11 mouse cellular contexts compared by ENCODE assay signal in the genomic region with DNA sequence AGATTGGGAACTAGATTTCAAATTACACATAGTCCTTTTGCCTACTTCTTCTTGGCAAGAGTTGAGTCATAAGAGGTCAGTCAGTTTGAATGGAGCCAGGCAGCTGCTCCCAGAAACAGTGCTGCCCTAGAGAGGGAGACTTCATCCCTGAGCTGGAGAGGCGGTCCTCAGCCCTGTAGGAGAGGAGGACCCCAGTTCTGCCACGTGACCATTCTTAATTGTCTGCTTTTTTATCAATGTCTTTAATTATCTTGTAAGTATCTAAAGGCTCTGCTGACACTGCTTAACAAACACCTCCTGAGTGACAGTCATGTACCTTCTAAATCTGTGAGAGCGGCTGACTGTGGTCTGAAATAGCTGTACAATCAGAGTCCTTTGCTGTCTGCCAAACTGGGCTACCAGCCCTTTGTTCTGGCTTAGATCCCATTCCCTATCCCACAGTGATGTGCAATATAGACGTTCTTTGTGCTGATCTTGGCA. TPM values are rescaled to one million over a fixed set of nuclear protein-coding genes. Genes with fewer than 3 reads are reported as not detected.
DNase-seq lines count a peak whose midpoint lies in the region; ATAC-seq and TF ChIP-seq lines count a peak whose summit lies in the region.
"Had no signal": no experiment of that assay in that cellular context is flagged by ENCODE, and none has a peak within 500 bp of the region (broad histone marks: within the 10 kb centered on the region; RNA-seq: fewer than 3 reads in every experiment).

No protein-coding gene starts in this region.

- H3K36me3 ChIP-seq in hindbrain, postnatal 0 days (ENCODE audit: insufficient read depth, low read length) = no peaks in the 10 kb centered on the region
- peaks cover 18% of the 10 kb centered on the region for H3K36me3 ChIP-seq in liver, embryonic 12.5 days
- no peaks in the 10 kb centered on the region for H3K36me3 ChIP-seq in neural tube, embryonic 15.5 days

- no peaks in the 10 kb centered on the region for H3K9me3 ChIP-seq in hindbrain, postnatal 0 days (ENCODE audit: low read length)
- H3K9me3 ChIP-seq in liver, embryonic 12.5 days (replicated peaks) = no peaks in the 10 kb centered on the region
- no peaks in the 10 kb centered on the region for H3K9me3 ChIP-seq in neural tube, embryonic 15.5 days (replicated peaks)
- H3K9me3 ChIP-seq: neural tube, embryonic 12.5 days had no signal

- H3K27me3 ChIP-seq in hindbrain, postnatal 0 days (ENCODE audit: insufficient read depth, low read length) = no peaks in the 10 kb centered on the region
- H3K27me3 ChIP-seq in liver, embryonic 12.5 days (replicated peaks) = no peaks in the 10 kb centered on the region
- H3K27me3 ChIP-seq in neural tube, embryonic 15.5 days (replicated peaks) = no peaks in the 10 kb centered on the region
- H3K27me3 ChIP-seq: CH12.LX; neural tube, embryonic 12.5 days had no signal

- 35% methylated on average over 4 of the region's 4 CpGs for WGBS in hindbrain, postnatal 0 days
- WGBS in liver, embryonic 12.5 days (ENCODE audit: insufficient replicate concordance) = 66% methylated on average over 4 of the region's 4 CpGs
- WGBS in neural tube, embryonic 15.5 days = 65% methylated on average over 4 of the region's 4 CpGs

- peak overlapping the region; percentile 17; the same call in 1 of the 2 replicates for H3K27ac ChIP-seq in hindbrain, postnatal 0 days
- H3K27ac ChIP-seq in liver, embryonic 12.5 days = no peak overlapping the region
- no peak overlapping the region for H3K27ac ChIP-seq in neural tube, embryonic 15.5 days (replicated peaks)
- H3K27ac ChIP-seq: neural tube, embryonic 12.5 days had no signal

- ATAC-seq in hindbrain, postnatal 0 days = peak; percentile 86
- no peak for ATAC-seq in liver, embryonic 12.5 days
- ATAC-seq in neural tube, embryonic 15.5 days (ENCODE audit: low FRiP score) = no peak

- DNase-seq in frontal cortex, postnatal 36 days (ENCODE audit: low spot score in 2 of 2) = peak; percentile 26 to 37
- no peak for DNase-seq in frontal cortex, postnatal 25 days (ENCODE audit: low spot score in 2 of 2)
- DNase-seq in right cerebral cortex, postnatal 10 days (ENCODE audit: low spot score in 2 of 2) = peak; percentile 55 to 71
- DNase-seq in right cerebral cortex, postnatal 14 days = no peak
- DNase-seq in hindbrain, postnatal 0 days (ENCODE audit: low spot score) = peak; percentile 57
- no peak for DNase-seq in ovary, postnatal 36 days (ENCODE audit: low spot score)
- DNase-seq: cerebellum, adult 9-10 months had no signal

- no peak overlapping the region for H3K4me3 ChIP-seq in hindbrain, postnatal 0 days (ENCODE audit: low read length)
- no peak overlapping the region for H3K4me3 ChIP-seq in liver, embryonic 12.5 days
- no peak overlapping the region for H3K4me3 ChIP-seq in neural tube, embryonic 15.5 days (replicated peaks)
- H3K4me3 ChIP-seq: neural tube, embryonic 12.5 days had no signal

- H3K4me2 ChIP-seq in hindbrain, postnatal 0 days (ENCODE audit: low read depth, low read length) = no peak overlapping the region
- no peak overlapping the region for H3K4me2 ChIP-seq in liver, embryonic 12.5 days
- H3K4me2 ChIP-seq in neural tube, embryonic 15.5 days = no peak overlapping the region
- H3K4me2 ChIP-seq: neural tube, embryonic 12.5 days had no signal

- H3K4me1 ChIP-seq in hindbrain, postnatal 0 days (ENCODE audit: insufficient read depth, low read length) = no peaks in the 10 kb centered on the region
- peaks cover 25% of the 10 kb centered on the region for H3K4me1 ChIP-seq in liver, embryonic 12.5 days
- H3K4me1 ChIP-seq in neural tube, embryonic 15.5 days = no peaks in the 10 kb centered on the region
- H3K4me1 ChIP-seq: neural tube, embryonic 12.5 days had no signal

- H3K9ac ChIP-seq in hindbrain, postnatal 0 days (replicated peaks; ENCODE audit: low read length) = no peak overlapping the region
- no peak overlapping the region for H3K9ac ChIP-seq in liver, embryonic 12.5 days
- H3K9ac ChIP-seq in neural tube, embryonic 15.5 days (replicated peaks) = no peak overlapping the region
- H3K9ac ChIP-seq: neural tube, embryonic 12.5 days had no signal

- TF ChIP-seq CTCF in hindbrain, postnatal 0 days (IDR thresholded peaks at IDR 0.05; ENCODE audit: low read depth) = no peak

RNA-seq across cellular contexts. Expression of a gene that starts 11.3 kb away (rescaled TPM):
- 29.7 and 30.3 TPM in 2 replicates for total RNA-seq in hindbrain, postnatal 0 days (2014; rRNA removed)
- 11.1 and 11.4 TPM in 2 replicates for polyA plus RNA-seq in hindbrain, postnatal 0 days (2015; fragmentation: Nextera tagmentation; extraction: Ambion mirVana)
- 30.4 and 30.9 TPM in 2 replicates for polyA plus RNA-seq in liver, embryonic 12.5 days (2016; fragmentation: Nextera tagmentation; extraction: Ambion mirVana)
- polyA plus RNA-seq in neural tube, embryonic 15.5 days (2015; fragmentation: Nextera tagmentation; extraction: Ambion mirVana) = 10.9 and 20.3 TPM in 2 replicates

Comparison
In these comparisons a context has a peak if more than half of its experiments do, and no peak if none do; other contexts are left out.
1. DNase-seq: peak in frontal cortex, postnatal 36 days (2 of 2), right cerebral cortex, postnatal 10 days (2 of 2) and hindbrain, postnatal 0 days (single experiment); none in frontal cortex, postnatal 25 days (0 of 2), right cerebral cortex, postnatal 14 days (single experiment) and ovary, postnatal 36 days (single experiment).